Mouse (Mus musculus): ENCODE measurements around the gene Ifna2.

Ifna2 gene

DNA sequence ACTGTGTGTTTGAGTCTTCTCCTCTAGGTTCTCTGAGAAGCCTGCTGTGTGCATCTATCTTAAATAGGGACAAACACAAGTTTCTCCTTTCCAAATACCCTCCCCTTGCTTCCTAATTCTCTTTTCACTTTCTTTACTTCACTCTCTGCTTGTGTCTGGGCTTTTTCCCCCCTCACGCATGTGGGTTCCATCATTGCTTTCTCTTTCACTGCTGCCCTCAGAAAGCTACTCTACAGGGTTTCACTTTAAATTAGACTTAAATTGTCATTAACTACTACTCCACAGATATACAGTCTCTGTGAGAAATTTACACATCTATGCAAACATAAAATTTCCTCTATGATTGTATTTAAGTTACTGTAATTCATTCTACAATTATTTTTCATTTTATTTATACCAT lies at the start of gene Ifna2:
Gene Ifna2 (minus strand): TSS at position 101 of the 400 bp plus-strand sequence.
- CTCF ChIA-PET = no interaction called here

DNA sequence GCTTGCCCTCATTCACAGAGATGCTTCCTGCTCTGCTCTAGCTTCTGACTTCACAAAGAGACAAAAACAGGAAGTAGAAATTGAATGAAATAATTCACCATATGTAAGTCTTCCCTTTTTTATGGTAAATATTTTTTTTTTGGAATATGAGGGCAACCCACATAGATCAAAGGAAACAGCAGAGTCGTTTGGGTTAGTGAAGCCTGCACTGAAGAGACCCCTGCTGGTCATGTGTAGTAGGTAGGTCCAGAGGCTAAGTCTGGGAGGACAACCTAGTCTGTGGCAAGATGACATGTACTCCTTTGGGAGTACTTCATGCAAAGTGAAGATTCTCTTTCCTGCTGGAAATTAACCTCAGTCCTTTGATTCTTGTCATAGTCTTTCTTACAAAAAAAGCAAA lies 43.6 kb upstream of the Ifna2 start:
- CTCF ChIA-PET = interaction anchor here (2.5 kb wide), 1 partner anchor 31 kb away, joined by 11 read pairs; no protein-coding TSS in a partner anchor

DNA sequence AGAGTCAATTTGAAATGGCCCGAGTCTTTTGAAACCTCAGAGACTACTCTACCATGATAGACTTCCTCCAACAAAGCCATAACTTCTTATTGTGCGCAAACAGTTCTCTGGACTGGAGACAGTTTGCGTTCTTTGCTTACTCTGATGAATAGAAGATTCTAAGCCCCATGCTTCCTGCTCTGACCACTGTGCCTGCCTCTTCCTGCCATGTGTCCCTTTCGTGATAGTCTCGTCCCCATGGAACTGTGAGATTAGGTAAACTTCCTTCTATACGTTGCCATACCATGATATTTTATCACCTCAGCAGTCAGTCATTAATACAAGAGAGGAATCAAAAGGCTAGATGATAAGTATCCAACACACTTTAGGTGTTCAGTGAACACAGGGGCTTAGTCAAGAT lies 43.0 kb upstream of the Ifna2 start:
- CTCF ChIA-PET = interaction anchor here (0.7 to 2.5 kb wide), 2 partner anchors 14 to 31 kb away, joined by 3 to 11 read pairs; no protein-coding TSS in a partner anchor

DNA sequence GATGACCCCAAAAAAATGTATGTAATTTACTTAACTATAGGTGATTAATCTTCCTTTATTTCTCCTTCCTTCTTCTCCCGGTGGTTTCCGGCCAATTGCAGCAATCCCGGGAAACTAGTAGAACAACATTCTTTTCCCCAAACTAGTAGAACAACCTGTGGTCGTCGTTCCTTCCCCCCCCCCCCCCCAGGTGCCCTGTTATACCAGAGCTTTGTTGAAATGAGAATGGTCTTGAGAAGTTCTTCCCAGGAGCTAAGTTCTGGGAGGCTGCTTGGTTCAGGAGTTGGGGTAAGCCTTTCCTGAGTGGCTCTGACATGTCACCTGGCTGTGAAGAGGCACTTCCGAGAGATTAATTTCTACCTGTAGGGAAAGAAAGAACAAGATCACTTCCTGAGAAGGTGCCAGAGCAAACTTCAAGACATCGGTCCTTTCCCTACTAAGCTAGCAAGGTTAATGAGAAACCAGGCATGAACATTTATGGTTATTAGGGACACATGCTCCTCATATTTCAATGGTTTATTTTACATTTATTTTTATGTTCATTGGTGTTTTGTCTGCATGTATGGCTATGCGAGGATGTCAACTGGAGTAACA lies 39.9 kb upstream of the Ifna2 start:
- CTCF ChIA-PET = interaction anchor here (0.6 kb wide), 3 partner anchors 17 to 174 kb away, joined by 3 to 6 read pairs (median 3); no protein-coding TSS in a partner anchor

DNA sequence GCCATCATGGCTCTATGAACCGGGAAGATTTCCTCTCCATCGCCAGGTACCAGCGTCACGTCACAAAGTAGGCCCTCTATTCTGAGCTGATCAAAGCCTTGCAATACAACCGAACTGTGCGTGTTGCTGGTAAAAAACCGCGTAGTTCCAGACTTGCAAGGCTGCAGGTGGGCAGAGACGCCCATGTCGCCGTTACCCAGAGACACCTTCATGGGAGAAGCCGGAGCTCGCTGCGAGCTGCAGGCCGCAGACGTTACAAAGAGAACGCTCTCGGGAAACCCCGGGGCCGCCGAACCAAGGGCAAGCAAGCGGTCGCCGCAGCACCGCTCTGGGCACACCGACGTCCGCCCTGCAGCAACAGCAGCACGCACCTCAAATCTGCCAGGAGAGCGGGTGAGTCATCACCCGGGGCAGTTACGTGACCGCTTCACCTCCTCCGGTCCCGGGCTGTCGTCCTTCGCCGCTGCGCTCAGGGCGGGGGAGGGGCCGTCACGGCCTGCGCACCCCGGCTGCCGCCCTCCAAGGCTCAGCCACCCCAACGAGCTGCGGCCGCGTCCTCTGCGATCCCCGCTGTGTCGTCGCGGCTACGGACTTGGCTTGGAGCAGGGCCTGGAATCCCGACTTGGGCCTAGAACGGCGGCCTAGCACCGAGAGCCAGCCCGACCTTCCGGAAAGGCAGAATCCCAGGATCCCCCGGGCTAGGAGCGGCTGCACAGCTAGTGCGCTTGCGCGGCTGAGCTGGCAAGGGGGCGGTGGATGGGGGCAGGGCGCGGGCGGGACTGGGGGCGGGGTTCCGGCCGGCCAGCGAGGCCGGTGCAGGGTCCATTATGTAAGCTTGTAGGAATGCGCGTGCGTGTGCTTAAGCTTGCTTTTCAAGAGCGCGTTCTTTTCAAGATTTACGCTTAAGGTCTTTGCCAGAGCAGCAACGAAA lies 38.3 kb upstream of the Ifna2 start, which contains the start of the genes Gm26566 and Klhl9:
Gene Gm26566 (plus strand): TSS at position 15 of the 931 bp plus-strand sequence.
Gene Klhl9 (minus strand): TSS at position 675 of the 931 bp plus-strand sequence.
- CTCF ChIA-PET = interaction anchor here (0.7 kb wide), 1 partner anchor 35 kb away, joined by 3 read pairs; no protein-coding TSS in a partner anchor

DNA sequence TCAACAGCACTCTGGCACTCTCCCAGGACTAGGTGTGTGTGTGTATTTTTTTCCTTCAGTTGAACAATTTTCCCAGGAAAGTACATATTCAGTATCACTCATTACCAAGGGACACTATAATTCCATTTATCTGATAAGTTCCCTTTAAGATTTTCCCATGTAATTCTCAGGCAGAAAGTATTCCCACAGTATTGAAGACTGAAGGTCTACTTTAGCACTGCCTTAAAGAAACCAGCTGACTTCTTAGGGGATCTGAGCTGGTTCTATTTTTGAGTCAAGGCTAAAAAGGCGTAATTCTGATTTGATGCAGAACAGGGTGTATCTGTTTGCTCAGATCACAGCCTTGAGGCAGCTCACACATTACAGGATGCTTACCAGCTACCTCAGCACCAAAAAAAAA lies 35.0 kb upstream of the Ifna2 start:
- CTCF ChIA-PET = no interaction called here

DNA sequence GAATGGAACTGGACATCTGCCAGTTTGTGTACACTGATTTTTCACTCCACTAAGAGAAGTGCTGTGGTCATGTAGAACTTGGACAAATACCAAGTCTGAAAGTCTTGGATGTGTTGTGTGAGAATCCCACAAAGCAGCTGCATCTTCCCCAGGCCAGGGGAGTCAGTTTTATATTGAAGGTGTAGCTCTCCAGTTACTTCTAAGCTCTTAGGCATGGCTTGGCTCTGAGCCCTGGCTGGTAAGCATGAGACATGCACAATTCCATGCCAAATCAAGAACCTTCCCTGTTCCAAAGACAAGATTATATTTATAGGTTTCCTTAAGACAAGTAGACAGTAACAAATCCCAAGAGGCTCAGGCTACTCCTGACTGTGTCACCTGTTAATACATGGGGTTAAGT lies 31.3 kb upstream of the Ifna2 start:
- CTCF ChIA-PET = no interaction called here

DNA sequence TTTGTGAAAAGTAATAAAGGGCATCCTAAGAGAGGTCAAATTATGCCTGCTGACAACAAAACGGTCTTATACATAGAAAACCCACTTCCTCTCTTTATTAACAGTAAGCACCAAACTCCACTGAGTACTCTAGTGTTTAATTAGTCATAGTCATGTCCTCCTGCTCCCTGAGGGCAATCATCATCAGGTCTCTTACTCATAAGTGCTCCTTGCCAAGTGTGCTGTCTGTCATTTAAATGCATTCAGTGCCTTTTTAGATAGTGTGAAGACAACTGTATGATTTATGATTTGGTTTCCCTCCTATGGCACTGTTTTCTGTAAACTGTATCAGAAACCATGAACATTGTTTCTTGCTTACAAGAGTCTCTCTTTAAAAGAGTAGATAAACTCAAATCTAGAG lies 30.6 kb upstream of the Ifna2 start:
- CTCF ChIA-PET = interaction anchor here (0.6 kb wide), 1 partner anchor 156 kb away, joined by 4 read pairs; no protein-coding TSS in a partner anchor

DNA sequence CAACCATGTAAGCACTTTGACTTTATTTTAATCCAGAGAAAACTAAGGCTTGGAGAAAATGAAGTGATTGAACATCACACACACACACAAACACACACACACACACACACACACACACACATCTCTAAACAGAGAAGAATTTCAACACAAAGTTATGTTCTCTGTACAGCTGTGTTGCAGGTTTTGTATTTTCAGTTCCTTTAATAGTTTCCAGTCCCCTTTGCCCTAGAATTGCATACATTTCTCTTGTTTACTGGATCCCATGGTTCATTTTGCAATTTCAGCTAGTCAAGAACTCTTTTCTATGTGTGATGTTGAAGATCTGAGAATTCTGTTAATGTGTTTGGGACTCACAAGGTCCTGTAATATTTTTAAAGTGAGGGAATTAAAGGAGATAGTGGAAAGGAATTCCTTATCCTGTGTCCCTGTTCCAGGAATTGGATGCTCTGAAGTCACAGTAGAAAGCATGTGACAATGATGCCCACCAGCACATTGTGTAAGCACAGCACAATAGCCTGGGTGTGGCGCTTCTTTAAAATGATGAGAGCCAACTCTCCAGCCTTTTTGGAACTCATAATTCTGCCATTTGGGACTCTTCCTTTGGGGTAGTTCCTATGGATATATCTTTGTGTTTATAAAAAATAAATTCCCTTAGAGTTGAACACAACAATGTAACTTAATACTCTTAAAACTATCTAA lies 23.6 kb upstream of the Ifna2 start:
- CTCF ChIA-PET = interaction anchor here (0.6 to 1.0 kb wide), 4 partner anchors 12 to 194 kb away, joined by 3 to 4 read pairs (median 3); no protein-coding TSS in a partner anchor

DNA sequence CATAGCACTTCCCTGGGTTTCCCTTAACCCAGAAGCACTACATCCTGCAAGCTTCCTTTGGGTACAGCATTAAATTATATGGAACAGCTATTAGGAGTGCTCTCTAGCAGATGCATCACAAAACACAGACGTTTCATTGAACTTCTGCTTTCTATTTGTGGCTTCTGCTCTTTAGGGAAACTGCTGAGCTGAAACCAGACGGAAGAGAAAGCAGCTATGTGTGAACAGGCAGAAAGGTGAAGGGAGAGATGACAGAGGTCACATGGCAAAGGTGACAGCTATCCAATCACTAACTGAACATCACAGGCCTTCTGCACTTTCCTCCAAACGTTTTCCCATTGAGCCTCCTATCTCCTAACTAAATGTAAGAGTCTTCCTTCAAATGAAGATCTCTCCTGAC lies 22.2 kb upstream of the Ifna2 start:
- CTCF ChIA-PET = interaction anchor here (1.0 kb wide), 1 partner anchor 15 kb away, joined by 3 read pairs; no protein-coding TSS in a partner anchor

DNA sequence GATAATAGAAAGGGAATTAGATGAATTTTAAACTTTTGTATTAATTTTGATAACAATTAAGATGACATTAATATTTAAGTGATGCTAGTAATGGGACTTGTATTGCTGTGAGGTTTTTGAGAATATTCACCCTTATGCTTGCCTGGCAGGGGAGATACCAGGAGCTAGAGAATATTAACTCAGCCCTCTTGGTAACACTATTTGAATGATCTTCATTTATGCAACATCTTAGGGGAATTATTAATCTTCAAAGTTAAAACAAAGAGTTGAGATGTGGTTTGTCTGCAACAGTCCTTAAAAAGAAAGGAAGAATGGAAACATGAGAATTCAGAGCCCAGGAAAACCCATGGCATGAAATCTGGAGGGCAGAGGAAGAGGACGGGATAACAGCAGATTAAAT lies 15.6 kb upstream of the Ifna2 start:
- CTCF ChIA-PET = no interaction called here

DNA sequence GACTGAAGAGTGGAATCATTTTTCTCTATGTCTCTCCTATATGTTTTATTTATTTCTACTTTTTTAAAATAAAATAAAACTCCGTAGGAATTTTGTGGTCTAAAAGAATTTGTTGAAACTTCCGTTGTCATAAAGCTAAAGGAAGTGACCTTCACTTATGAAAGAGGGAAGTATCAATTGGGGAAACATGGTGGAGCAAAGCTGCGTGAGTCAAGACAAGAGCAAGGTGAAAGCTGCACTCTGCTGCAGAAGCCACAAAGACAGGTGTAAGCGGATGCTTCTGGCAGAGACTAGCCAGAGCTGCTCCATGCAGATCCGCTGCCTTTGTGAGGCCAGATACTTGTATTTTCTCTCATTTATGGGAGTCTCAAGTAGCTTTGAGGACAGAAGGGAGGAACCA lies 15.1 kb upstream of the Ifna2 start:
- CTCF ChIA-PET = interaction anchor here (0.9 kb wide), 1 partner anchor 58 kb away, joined by 5 read pairs; no protein-coding TSS in a partner anchor

DNA sequence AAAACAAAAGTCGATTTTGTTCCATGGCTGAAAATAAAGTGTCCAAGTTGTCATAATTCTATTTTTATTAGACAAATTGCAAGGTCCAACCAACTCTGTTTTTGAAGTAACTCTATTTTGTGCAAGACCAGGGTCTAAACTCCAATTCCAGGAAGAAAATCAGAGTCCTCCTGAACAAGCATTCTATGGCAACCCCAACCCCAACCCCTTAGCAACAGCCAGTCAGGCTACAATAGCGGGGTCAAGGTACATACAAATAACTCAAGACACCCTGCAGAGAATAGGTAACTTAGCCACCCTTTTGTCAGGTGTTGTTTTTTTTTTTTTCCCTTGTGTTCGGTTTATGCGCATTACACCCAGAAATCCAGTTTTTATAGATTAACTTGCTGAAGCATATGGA lies 14.0 kb upstream of the Ifna2 start:
- CTCF ChIA-PET = interaction anchor here (0.9 kb wide), 1 partner anchor 57 kb away, joined by 5 read pairs; no protein-coding TSS in a partner anchor

DNA sequence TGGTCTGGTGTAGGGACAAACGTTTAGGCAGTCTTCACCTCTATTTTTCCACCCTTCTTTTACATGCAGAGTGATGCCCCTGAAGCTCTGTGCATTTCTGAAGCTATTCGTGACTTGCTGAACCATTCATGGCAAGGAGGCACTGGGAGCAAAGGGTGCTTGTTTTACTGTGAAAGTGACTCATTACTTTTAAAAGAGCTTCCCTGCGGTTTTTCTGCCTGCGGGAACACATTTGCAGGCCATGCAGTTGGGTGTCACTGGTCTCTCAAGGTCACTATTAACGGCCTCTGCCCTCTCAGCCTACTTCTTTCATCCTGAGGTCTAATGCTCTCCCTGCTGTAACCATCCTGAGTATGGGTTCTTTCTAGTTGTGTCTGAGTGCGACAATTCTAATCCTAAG lies 13.4 kb upstream of the Ifna2 start:
- CTCF ChIA-PET = interaction anchor here (0.9 to 1.6 kb wide), 3 partner anchors 23 to 171 kb away, joined by 3 to 11 read pairs (median 3); no protein-coding TSS in a partner anchor

DNA sequence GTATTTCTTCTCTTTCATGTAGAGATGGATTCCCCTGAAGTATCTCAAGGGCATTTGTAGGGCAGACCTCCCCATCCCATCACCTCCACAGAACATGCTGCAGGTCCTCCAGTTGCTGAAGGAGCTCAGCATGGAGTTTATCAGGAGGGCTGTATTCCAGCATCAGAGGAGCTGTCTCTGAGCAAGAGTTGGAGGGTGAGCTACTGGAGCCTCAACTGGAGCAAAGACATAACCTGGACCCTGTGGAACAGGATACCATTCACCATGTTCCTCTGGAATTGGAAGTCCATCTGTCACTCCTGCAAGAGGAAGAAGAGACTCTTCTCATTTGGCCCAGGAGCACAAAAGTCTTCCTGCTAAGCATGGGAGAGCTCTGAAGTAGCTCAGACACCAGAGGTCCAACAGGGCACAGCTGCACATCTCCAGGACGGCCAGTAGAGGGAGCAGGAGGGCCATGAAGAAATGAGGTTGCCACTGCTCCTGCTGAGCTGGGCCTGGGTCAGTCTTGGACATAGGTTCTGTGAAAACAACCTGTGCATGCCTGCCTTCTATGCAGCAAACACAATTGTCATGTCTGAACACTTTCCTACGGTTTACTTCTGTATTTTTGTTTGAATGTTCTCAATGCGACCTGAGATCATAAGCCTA lies 12.6 kb upstream of the Ifna2 start:
- CTCF ChIA-PET = interaction anchor here (0.9 to 1.6 kb wide), 4 partner anchors 9 to 171 kb away, joined by 3 to 11 read pairs (median 4); no protein-coding TSS in a partner anchor

DNA sequence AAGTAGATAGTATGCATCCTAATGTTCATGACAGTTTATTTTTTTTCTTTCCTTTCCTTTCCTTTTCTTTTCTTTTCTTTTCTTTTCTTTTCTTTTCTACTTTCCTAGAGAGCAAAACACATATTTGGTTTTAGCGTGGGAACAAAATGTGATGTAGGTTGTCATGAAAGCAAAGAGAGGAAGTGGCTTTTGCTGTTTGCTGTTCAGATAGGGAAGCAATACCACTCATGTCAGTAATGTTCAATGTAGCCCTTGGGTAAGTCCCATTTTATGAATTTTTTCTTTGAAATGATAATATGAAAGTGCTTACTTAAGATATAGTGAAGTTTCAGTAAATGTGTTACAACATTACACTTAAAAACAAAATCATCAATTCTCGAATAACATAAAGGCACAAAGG lies 9.7 kb upstream of the Ifna2 start:
- CTCF ChIA-PET = no interaction called here

DNA sequence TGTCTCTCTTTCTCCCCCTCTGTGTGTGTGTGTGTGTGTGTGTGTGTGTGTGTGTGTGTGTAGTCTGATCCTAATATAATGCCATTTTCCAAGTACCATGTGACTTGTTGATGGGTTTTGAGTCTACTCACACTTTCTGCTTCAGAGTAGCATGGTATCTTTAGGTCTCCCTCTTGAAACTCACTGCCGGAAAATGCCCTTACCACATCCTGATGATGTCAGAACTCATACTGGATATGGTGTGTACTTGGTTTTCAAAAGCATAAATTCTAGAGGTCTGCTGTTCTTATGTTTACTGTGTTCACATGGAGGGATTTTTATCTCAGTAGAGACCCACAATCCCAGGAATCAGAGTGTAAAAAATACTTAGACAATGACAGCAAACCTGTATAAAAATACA lies 8.8 kb upstream of the Ifna2 start:
- CTCF ChIA-PET = no interaction called here

DNA sequence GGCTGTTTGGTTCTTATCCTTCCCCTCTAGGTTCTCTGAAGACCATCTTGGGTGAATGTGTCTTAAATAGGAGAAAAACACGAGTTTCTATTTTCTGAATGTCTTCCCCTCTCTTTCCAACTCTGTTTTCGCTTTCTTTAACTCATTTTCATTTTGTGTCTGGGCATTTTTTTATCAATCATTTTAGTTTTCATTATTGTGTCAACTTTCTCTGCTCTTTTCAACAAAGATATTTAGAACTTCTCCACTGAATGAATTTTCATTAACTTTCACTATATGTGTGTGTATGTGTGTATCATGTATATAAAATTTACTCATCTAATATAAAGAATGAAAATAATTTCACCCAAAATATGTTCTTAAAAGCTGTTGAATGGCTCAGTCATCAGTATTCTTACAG lies 7.5 kb upstream of the Ifna2 start, which contains the start of gene Ifnab:
Gene Ifnab (minus strand): TSS at position 101 of the 400 bp plus-strand sequence.
- CTCF ChIA-PET = no interaction called here

DNA sequence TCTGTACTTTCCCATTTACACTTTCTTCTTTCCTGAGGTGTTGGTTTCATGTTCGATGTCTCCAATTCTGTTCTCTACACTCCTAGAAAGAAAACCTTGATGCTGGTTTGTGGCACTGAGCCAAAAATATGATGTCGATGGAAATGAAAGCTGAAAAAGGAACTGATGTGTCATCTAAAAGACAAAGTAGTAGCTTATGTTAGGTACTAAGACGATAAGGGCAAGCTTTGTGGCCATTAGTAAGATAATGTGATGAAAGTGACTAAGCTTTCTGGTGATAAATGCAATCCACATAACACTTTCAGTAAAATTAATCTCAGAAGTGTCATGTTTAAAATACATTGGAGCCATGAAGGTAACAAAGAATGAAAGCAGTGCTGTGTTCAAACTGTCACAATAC lies 2.4 kb downstream of the Ifna2 start:
- CTCF ChIA-PET = no interaction called here

DNA sequence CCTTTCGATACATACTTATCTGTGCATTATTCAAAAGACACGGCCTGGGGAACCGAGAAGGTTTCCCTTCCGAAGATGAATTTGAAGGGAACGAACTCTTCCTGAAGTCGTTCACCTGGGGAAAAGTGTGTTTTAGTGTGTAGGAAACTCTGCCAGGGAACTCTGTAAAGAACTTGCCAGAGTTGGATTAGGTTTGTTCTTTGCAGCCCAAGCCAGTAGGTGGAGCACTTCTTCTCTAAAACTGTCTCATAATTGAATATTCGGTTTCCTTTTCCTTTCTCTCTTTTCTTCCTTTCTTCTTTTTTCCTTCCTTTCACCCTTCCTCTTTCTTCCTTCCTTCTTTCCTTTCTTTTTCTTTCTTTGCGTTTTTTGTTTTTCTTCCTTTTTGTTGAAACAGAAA lies 3.4 kb downstream of the Ifna2 start:
- CTCF ChIA-PET = no interaction called here

DNA sequence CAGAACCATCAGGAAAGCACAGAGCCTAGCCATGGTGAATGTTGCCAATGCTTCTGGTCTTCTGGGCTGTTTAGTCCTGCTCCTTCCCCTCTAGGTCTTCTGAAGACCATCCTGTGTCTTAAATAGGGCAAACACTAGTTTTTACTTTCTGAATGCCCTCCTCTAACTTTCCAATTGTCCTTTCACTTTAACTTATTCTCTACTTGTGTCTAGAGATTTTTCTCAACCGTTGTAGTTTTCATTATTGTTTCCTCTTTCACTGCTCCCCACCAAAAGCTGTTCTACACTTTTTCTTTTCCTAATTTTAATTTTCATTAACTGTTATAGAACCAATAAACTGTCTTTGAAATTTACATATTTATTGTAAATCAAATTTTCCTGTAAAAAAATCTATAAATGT lies 6.9 kb downstream of the Ifna2 start, which contains the start of gene Ifna16:
Gene Ifna16 (minus strand): TSS at position 101 of the 400 bp plus-strand sequence.
- CTCF ChIA-PET = no interaction called here
